In the genomic region with DNA sequence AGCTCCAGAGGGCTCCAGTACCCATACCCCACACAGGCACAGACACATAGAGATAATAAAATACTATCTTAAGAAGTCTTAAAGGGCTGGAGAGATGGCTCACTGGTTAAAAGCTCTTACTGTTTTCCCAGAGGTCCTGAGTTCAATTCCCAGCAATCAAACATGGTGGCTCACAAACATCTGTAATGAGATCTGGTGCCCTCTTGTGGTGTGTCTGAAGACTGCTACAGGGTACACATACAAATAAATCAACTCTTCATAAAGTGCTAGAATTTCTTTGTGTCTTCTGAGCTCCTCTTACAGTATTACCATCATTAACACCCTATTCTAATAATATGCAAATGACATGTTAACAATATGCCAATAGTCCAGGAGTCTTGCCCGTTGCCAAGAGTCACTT, we compare ENCODE assay signal across 24 mouse cellular contexts. TPM values are rescaled to one million over a fixed set of nuclear protein-coding genes. Genes with fewer than 3 reads are reported as not detected.
DNase-seq lines count a peak whose midpoint lies in the region; ATAC-seq and TF ChIP-seq lines count a peak whose summit lies in the region.
"Had no signal": no experiment of that assay in that cellular context is flagged by ENCODE, and none has a peak within 500 bp of the region (broad histone marks: within the 10 kb centered on the region; RNA-seq: fewer than 3 reads in every experiment).

No protein-coding gene starts in this region.

- WGBS in heart, adult 2 months = 84% methylated on average over 1 of the region's 1 CpGs
- WGBS in stomach, postnatal 0 days = 96% methylated on average over 1 of the region's 1 CpGs

- no peaks in the 10 kb centered on the region for H3K27me3 ChIP-seq in heart, adult 2 months (ENCODE audit: control insufficient read depth, insufficient read depth, low read length)
- no peaks in the 10 kb centered on the region for H3K27me3 ChIP-seq in E14TG2a.4 (ENCODE audit: insufficient read depth, low read length)
- no peaks in the 10 kb centered on the region for H3K27me3 ChIP-seq in stomach, postnatal 0 days (ENCODE audit: control insufficient read depth, insufficient read depth, low read length)
- H3K27me3 ChIP-seq: embryonic facial prominence, embryonic 15.5 days; forebrain, embryonic 15.5 days; heart, embryonic 12.5 days; hindbrain, embryonic 15.5 days had no signal

- intact Hi-C loops in heart, adult 2 months (cut with DNase I) = no loop called here
- intact Hi-C loops in heart, postnatal 14 days (cut with DNase I) = no loop called here

- DNase-seq in heart, adult 2 months = no peak
- DNase-seq in heart, postnatal 14 days = no peak
- no peak for DNase-seq in layer of hippocampus, adult 2 months (ENCODE audit: low spot score in 2 of 2)
- no peak for DNase-seq in layer of hippocampus, adult 9-10 months (ENCODE audit: low spot score)
- DNase-seq in stomach, postnatal 0 days (ENCODE audit: low spot score) = no peak
- no peak for DNase-seq in spleen, postnatal 10 days (ENCODE audit: low spot score in 2 of 2)
- DNase-seq: adrenal gland, postnatal 10 days; cerebellum, adult 11 months; cerebellum, adult 8-10 months; cerebellum, postnatal 14 days; embryo, embryonic 11 days; gastrocnemius, postnatal 14 days; heart, adult 18-20 months; heart, postnatal 36 days had no signal

- no peak overlapping the region for H3K9ac ChIP-seq in heart, adult 2 months (ENCODE audit: low read depth, low read length)
- H3K9ac ChIP-seq in stomach, postnatal 0 days (ENCODE audit: low read length) = no peak overlapping the region
- H3K9ac ChIP-seq: embryonic facial prominence, embryonic 15.5 days; forebrain, embryonic 15.5 days; heart, embryonic 12.5 days; hindbrain, embryonic 15.5 days had no signal

- TF ChIP-seq CTCF in heart, adult 2 months (IDR thresholded peaks at IDR 0.05) = peak; percentile 35
- TF ChIP-seq CTCF in layer of hippocampus, adult 2 months (conservative IDR thresholded peaks at IDR 0.05) = peak; percentile 60
- peak; percentile 31 for TF ChIP-seq CTCF in E14TG2a.4 (conservative IDR thresholded peaks at IDR 0.05; ENCODE audit: low read length)
- TF ChIP-seq CTCF in stomach, postnatal 0 days (IDR thresholded peaks at IDR 0.05; ENCODE audit: low read depth) = peak; percentile 23; the same call in 1 of the 2 replicates

- TF ChIP-seq POLR2A in heart, adult 2 months (IDR thresholded peaks at IDR 0.05; ENCODE audit: insufficient read depth, low read depth, low read length) = no peak

- no peak overlapping the region for H3K27ac ChIP-seq in heart, adult 2 months
- H3K27ac ChIP-seq in layer of hippocampus, adult 2 months = no peak overlapping the region
- H3K27ac ChIP-seq in stomach, postnatal 0 days (replicated peaks) = no peak overlapping the region
- H3K27ac ChIP-seq: embryonic facial prominence, embryonic 15.5 days; forebrain, embryonic 10.5 days; forebrain, embryonic 15.5 days; hindbrain, embryonic 15.5 days had no signal

- H3K4me1 ChIP-seq in heart, adult 2 months (ENCODE audit: control insufficient read depth, insufficient read depth, low read length) = peaks cover 1% of the 10 kb centered on the region; the same call in 1 of the 2 replicates
- no peaks in the 10 kb centered on the region; the same call in 1 of the 2 replicates for H3K4me1 ChIP-seq in E14TG2a.4 (replicated peaks; ENCODE audit: low read depth, low read length)
- no peaks in the 10 kb centered on the region for H3K4me1 ChIP-seq in stomach, postnatal 0 days (replicated peaks; ENCODE audit: control insufficient read depth, insufficient read depth)
- H3K4me1 ChIP-seq: embryonic facial prominence, embryonic 15.5 days; forebrain, embryonic 15.5 days; heart, embryonic 12.5 days; hindbrain, embryonic 15.5 days had no signal

- no peaks in the 10 kb centered on the region for H3K36me3 ChIP-seq in heart, adult 2 months (ENCODE audit: control insufficient read depth, insufficient read depth, low read length)
- no peaks in the 10 kb centered on the region for H3K36me3 ChIP-seq in E14TG2a.4 (ENCODE audit: insufficient read depth, low read length)
- no peaks in the 10 kb centered on the region for H3K36me3 ChIP-seq in stomach, postnatal 0 days (ENCODE audit: control insufficient read depth, insufficient read depth, low read length)
- H3K36me3 ChIP-seq: embryonic facial prominence, embryonic 15.5 days; forebrain, embryonic 10.5 days; forebrain, embryonic 15.5 days; G1E; heart, embryonic 12.5 days; hindbrain, embryonic 15.5 days had no signal

- no peaks in the 10 kb centered on the region for H3K79me2 ChIP-seq in heart, adult 2 months (replicated peaks; ENCODE audit: control insufficient read depth, insufficient read depth, low read length)

- no peak overlapping the region for H3K4me2 ChIP-seq in stomach, postnatal 0 days (replicated peaks; ENCODE audit: low read depth)
- H3K4me2 ChIP-seq: embryonic facial prominence, embryonic 15.5 days; forebrain, embryonic 15.5 days; heart, embryonic 12.5 days; hindbrain, embryonic 15.5 days had no signal

- H3K9me3 ChIP-seq in E14TG2a.4 (ENCODE audit: low read length) = no peaks in the 10 kb centered on the region
- no peaks in the 10 kb centered on the region for H3K9me3 ChIP-seq in stomach, postnatal 0 days (ENCODE audit: control insufficient read depth, low read length)
- H3K9me3 ChIP-seq: embryonic facial prominence, embryonic 15.5 days; forebrain, embryonic 10.5 days; forebrain, embryonic 15.5 days; G1E; heart, embryonic 12.5 days; hindbrain, embryonic 15.5 days had no signal

- ATAC-seq in stomach, postnatal 0 days (ENCODE audit: low FRiP score, low TSS enrichment) = no peak
- ATAC-seq: forebrain, embryonic 15.5 days had no signal

- no peak overlapping the region for H3K4me3 ChIP-seq in heart, adult 2 months
- no peak overlapping the region for H3K4me3 ChIP-seq in layer of hippocampus, adult 2 months
- no peak overlapping the region for H3K4me3 ChIP-seq in E14TG2a.4 (replicated peaks; ENCODE audit: low read length)
- H3K4me3 ChIP-seq in stomach, postnatal 0 days (ENCODE audit: low read depth, low read length) = no peak overlapping the region
- H3K4me3 ChIP-seq: embryonic facial prominence, embryonic 15.5 days; erythroblast, embryonic 14.5 days; forebrain, embryonic 10.5 days; forebrain, embryonic 15.5 days; heart, embryonic 12.5 days; hindbrain, embryonic 15.5 days had no signal

- no peak for TF ChIP-seq EP300 in heart, adult 2 months (IDR thresholded peaks at IDR 0.05; ENCODE audit: insufficient read depth, low read depth, low read length)
- no peak for TF ChIP-seq EP300 in stomach, postnatal 0 days (optimal IDR thresholded peaks at IDR 0.05)

RNA-seq across cellular contexts. Expression of a gene that starts 26.4 kb away (rescaled TPM):
- under 1 TPM; 0.52 to 0.57 TPM for total RNA-seq in heart, adult 2 months (2021)
- polyA plus RNA-seq in heart, adult 2 months (2012; rRNA removed) = 0.72 and 1.3 TPM in 2 replicates
- total RNA-seq in heart, postnatal 14 days (2021) = under 1 TPM; 0.48 to 0.63 TPM
- total RNA-seq in layer of hippocampus, adult 2 months (2021) = 1 to 10 TPM; 5.2 to 5.3 TPM
- 3.9 and 4.2 TPM in 2 replicates for polyA plus RNA-seq in stomach, postnatal 0 days (2015; fragmentation: Nextera tagmentation; extraction: Ambion mirVana)

RNA-seq across cellular contexts. Expression of a gene that starts 41.4 kb away (rescaled TPM):
- total RNA-seq in heart, adult 2 months (2021) = 100 to 1,000 TPM; 142 to 178 TPM
- polyA plus RNA-seq in heart, adult 2 months (2012; rRNA removed) = 89.5 and 174 TPM in 2 replicates
- 100 to 1,000 TPM; 125 to 135 TPM for total RNA-seq in heart, postnatal 14 days (2021)
- under 1 TPM in 1 of 2 experiments, not detected in 1; 0.20 TPM for total RNA-seq in layer of hippocampus, adult 2 months (2021)
- 0.17 and 0.23 TPM in 2 replicates for polyA plus RNA-seq in stomach, postnatal 0 days (2015; fragmentation: Nextera tagmentation; extraction: Ambion mirVana)
- total RNA-seq: common myeloid progenitor, adult 5-6 weeks had no signal
- polyA plus RNA-seq: erythroblast, embryonic 14.5 days; forebrain, embryonic 10.5 days; G1E; hindbrain, embryonic 11.5 days had no signal

Comparison
In these comparisons a context has a peak if more than half of its experiments do, and no peak if none do; other contexts are left out.
1. RNA of a gene that starts 41.4 kb away (total RNA-seq): 142 to 178 TPM in heart, adult 2 months and 125 to 135 TPM in heart, postnatal 14 days; 0.20 TPM in layer of hippocampus, adult 2 months; every median in the first group is over 100 times any median in the second.
2. Peak in every context shown above with its lines, with median percentiles within 50 percentile points of each other: CTCF ChIP-seq.